Mouse (Mus musculus) gastrocnemius, adult 8-10 months (tissue): ENCODE measurements around the gene Tifa. TPM values are rescaled to one million over a fixed set of nuclear protein-coding genes. Genes with fewer than 3 reads are reported as not detected.

Experiments
- DNase-seq, 2 experiments: peaks; one replicate each; pipeline ENCODE4 v3.0.0; 2022; ENCODE audit warnings: low spot score in 2 of 2
- total RNA-seq, 4 experiments: library from RNA; stranded (reverse); gene quantifications; 2 replicates each; pipeline ENCODE4 v1.2.4; 2022

Gene Tifa
- total RNA-seq, 4 experiments from 2014 or later: 0.85 to 1.6 (median 1.0) TPM

DNA sequence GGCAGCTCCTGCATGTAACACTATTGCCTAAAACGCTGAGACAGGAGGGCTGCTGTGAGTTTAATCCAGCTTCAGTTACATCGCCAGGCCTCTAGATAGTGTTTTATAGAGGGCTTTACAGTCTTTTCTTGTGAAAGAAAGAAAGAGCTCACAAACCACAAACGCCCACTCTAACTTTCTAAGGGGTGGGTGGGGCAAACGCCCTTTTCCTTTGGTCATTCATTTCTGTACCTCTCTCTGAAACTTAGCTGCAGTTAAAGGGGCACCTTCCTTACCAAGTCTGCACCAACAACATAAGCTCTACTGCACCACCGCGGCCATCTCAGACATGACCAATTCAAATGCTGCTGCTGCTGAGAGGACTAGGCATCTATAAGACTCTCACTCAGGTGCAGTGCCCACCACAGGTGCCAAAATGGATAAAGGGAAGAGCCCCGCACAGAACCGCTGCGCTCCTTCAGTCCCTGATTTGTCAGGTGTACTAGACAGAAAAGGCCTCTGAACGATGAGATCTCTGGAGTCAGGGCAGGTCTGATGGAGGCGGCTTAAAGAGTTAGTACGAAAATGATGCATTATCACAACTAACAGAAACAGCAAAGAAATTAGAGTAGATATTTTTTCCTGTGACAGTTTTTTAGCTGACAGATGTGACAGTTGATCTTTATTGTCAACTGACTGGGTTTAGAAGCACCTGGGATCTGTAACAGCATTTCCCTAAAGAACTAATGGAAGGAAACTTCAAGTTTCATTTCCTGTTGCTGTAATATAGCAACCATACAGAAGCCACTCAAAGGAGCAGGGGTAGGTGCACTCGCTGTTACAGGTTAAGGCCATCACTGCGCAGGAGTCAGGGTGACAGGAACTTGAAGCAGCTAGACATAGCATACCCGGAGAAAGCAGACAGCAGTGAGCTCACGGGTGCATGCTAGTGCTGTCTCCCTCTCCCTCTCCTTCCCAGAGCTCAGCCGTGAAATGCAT is 34.6 kb downstream of the Tifa start:
- no peak for DNase-seq

DNA sequence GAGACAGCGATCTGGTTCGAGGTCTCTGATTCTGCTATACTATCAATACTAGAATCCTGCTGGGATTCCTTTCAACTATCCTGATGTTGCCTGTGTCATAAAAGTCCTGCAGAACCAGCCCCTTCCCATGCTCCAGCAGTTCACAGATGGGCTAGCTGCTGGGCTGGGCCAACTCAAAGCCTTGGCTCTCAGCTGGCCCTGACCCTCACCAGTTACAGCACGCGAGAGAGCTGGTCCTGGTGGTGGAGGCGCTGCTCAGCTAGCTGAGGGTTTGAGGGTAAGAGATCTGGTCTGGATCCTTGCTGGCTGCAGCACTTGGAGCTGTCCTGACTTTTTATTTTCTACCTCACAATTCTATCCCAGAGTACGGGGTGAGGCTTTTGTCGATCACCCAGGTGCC is 36.9 kb downstream of the Tifa start:
- no peak for DNase-seq

DNA sequence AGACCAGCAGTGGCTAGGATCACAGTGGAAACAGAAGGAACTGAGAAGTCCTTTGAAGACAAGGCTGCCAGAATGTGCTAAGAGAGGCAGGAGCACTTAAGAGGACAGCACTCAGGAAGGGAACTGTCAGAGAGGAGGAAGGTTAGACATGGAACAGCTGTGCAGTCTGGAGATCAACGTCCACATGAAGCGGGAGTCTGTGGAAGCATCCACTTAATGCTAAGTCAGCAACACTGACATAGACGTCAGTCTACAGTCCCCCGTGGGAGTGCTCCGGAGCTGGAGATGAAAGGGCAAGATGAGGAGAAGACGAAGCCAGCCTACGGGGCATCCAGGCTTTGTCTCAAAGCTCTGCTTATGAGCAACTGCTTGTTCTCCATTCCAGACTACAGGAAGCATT is 37.5 kb downstream of the Tifa start:
- no peak for DNase-seq

DNA sequence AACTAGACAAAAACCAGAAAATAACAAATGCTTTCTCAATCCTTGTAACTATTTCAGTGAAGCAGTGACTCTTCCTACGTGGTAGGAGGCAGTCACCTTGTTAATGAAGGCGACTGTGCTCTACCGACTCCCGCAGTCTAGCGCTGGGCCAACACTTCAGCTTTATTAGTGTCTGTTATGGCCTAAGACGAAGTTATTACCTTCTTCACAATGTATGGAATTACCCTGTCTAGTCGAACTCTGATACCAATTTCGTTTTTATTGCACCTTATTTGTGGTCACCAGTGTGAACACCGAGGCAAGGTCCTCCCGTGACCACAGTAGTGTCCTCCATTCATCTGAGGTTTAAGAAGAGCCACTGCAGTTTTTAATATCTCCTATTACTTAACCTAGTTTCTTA is 40.6 kb downstream of the Tifa start:
- no peak for DNase-seq

DNA sequence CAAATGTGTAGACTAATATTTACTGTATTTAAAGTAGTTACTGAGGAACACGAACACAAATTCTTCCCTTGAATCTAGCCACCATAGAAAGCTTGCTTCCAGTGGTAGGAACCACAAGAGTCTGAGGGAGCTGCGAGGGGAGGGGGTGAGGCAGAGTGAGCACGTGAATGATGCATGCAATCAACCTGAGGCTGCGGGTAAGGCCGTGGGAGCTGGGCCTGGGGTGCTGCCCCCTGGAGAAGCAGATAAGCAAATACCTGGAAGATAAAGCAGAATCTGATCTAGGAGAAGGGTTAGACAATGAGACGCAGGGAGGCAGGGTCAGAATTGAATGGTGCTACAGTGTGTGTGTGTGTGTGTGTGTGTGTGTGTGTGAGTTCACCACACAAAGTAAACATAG is 41.5 kb downstream of the Tifa start:
- no peak for DNase-seq

DNA sequence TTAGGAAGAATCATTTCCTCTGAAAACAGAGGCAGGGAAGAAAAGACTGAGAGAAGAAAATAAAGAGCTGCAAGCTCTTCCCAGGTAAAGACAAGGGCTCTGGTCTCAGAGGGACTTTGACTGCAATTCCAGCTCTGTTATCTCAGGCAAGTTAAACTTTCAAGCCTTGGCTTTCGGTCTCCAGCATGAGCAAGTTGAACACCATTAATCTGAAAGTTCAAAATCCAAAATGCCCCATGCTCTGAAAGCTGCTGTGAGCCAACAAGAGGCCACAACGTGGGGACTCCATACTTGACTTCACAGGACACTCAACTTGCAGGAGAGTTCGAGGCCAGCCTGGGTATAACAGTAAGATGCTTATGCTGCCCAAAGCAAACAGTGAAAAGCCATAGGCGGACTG is 44.4 kb downstream of the Tifa start:
- no peak for DNase-seq

DNA sequence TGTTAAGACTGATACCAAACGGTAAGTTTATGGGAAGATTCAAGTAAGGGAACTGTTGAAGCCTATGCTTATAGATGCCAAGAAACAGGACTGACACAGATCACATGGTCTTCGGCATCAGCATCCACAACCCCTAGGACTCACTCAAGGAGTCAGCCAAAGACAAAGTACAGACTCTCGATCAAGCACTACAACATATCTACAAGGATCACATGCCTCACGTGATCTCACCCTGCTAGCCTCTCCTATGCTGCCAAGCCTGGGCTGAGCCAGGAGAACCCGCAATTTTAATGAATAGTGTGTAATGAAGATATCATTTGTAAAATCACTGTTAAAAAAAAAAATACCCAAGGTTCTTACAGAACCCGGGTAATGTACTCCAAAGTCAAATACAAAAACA is 46.0 kb downstream of the Tifa start:
- no peak for DNase-seq

DNA sequence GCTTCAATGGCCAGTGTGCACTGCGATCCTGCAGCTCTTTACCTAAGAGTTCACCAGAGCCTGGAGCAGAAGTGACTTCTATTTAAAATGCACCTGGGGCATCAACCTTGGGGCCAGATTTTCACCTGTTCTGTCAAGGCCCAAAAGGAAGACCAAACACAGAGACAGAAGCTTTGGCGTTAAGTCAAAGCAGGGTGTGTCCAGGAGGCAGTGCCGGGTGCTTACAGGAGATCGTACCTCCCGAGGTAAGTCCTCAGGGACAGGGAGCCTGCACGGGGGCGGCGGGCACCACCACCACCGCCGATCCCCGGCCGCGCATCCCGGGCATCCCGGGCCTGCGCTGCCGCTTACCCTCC is 47.2 kb downstream of the Tifa start:
- no peak for DNase-seq

DNA sequence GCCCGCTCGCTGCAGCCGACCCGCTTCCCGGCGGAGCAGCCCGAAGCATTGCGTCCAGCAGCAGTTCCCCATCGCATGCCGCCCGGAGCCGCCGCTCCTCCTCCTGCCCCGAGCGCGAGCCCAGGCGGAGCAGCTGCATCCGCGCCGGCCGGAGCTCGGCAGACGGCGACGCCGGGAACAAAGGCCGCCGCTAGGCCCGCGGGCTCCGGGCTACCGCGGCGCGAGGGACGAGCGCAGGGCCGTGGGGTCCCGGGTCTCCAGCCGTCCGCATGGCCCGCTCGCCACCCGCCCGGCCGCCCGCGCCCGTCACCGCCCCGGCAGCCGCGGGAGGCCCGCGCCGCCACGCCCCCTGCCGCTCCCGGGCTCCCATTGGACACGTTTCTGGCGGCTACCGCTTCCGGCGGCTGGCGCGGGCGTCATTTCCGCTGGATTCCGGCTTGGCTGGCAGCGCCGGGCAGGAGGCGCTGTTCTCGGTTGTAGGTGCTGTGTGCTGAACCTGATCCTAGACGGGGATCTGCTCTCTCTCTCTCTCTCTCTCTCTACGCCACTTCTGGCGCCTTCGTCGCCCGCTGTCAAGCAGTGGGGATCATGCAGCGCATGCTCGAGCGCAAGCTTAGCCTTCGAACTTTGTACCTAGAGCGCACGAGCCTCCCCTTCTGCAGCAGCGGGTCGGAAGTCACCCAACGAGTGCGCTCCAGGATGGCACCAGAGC is 47.7 kb downstream of the Tifa start, which contains the start of gene Ap1ar:
Ap1ar (minus strand) TSS at position 370 of the 712 bp plus-strand sequence.
- peak; percentile 93 to 95 for DNase-seq

DNA sequence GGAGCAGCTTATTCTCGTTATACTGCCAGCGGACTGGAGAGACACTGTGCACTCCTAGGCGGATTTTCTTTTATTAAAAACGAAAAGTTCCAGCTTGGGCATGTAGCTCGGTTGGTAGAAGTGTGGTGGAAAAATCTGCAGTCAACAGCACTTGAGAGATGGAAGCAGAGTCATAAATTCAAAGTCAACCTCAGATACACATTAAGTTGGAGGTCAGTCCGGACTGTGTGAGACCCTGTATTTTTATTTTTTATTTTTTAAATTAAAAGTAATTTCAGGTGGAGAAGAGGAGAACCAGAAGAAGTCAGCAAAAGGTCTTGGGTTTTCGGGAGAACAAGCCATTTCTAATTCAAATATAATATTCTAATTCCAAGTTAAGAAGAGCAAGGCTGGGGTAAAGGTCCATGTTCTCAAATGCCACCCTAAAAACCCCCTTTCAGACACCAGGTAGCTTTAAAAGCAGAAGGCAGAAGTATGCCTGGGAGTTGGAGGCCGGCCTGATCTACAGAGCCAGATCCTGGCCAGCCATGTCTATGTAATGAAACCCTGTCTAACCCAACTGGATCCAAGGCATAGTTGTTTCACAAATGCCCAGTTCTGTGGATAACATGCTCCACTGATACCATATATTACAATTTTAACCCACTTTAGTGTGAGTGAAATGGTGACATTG is 48.5 kb downstream of the Tifa start:
- DNase-seq: no peak

DNA sequence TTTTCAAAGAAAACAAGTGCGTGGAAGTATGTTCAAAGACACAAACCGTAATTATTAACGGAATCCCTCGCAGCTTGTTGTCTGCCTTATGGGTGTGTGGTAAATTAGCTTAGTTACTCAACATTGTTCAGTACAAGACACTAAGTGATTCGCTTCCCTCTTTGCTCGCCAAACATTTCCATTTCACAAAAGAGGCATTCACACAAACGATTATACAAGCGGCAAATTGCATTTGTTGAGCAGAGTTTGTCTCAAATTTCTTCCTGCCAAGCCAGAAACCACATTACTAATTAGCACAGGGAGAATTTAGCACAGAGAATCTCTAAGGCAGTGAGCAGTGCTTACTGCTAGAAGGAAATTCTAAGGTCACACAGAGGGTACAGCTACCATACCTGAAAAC is 52.3 kb downstream of the Tifa start:
- DNase-seq: no peak

DNA sequence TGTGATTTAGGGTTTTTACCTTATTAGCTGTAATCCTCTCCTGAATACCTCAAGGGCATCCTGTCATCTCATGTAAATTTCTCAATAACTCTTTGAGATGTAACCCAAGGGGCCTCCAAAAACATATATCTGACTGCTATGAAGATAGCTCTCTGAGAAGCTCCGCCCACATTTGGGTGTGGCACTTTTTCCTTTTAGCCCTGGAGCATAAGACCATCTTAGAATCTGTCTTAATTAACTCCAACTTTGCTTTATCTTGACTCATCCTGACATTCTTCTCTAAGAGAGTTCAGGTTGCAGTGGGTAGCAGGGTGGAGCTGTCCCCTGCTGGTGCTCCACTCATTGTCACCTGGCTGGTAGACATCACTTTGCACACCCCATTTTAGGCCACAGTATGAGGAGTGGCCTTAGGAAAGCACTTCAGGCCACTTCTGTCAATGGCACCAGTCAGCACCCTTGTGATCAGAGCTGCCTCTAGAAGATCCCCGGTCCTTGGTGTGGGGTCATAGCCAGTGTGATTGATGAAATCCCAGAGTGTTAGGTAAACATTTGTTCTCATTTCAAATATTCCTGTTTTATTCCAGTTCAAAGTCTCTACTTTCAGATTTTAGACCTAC is 53.8 kb downstream of the Tifa start:
- DNase-seq: no peak

DNA sequence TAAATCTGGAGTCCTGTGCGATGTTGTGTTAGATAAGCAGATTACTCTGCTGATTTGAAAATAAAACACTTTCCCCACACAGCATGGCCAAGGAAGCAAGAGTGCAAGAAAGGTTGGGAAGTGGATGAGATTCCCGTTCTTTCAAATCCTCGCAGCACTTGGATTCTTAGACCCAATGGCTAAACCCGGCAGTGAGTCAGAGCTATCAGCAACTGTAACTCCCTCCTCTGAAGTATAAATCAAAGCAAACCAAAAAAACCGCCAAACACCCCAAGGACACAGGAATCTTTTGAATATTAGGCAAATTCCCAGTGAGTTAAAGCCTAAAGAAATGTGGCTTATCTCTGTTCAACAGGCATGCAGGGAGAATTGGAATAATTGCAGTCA is 54.3 kb downstream of the Tifa start:
- DNase-seq: no peak

DNA sequence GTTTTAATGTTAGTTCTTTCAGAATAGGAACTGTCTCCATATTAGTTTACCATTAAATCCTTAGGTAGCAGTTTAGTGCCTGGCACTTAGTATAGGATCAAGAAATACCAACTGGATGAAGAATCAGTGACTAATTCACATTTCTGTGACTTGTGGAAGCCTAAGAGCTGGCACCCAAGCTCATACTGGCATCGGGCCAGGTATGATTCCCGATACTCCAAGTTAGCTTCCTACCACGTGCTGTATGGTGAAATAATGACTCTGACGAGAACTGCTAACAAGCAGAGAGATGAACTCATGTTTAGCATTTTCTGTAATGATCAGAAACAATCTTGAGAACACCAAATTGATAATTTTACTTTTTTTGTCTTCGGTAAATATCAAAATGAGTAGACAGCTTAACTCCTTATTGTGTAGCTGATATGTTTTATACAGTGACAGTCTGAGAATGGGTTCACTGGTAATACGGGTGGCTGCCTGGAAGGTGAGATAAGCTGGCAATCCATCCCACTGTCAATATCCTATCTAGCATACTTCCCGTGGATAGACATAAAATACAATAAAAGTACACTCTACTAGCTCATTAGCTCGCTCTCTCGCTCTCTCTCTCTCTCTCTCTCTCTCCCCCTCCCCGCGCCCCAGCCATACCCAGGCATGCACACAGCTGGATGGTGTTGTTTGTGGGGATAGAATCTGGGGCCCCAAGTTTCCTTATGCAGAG is 58.6 kb downstream of the Tifa start:
- DNase-seq: no peak

DNA sequence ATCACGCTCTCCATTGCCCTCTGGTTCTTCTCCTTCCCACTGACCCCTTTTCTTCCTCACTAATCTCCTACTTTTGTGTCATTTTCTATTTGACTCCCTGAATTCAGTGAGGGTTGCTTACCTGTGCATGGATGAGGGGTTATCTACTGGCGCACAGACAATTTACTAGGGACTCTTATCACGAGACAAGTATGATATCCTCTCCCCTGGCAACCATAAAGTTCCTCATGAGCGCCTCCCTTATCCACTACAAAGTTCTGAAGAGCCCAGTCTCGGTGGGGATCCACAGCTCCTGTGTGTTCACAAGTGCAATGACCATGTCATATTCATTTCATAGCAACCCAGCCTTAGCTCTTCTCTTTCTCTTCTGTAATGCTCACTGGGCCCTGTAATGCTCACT is 60.3 kb downstream of the Tifa start:
- DNase-seq: no peak

DNA sequence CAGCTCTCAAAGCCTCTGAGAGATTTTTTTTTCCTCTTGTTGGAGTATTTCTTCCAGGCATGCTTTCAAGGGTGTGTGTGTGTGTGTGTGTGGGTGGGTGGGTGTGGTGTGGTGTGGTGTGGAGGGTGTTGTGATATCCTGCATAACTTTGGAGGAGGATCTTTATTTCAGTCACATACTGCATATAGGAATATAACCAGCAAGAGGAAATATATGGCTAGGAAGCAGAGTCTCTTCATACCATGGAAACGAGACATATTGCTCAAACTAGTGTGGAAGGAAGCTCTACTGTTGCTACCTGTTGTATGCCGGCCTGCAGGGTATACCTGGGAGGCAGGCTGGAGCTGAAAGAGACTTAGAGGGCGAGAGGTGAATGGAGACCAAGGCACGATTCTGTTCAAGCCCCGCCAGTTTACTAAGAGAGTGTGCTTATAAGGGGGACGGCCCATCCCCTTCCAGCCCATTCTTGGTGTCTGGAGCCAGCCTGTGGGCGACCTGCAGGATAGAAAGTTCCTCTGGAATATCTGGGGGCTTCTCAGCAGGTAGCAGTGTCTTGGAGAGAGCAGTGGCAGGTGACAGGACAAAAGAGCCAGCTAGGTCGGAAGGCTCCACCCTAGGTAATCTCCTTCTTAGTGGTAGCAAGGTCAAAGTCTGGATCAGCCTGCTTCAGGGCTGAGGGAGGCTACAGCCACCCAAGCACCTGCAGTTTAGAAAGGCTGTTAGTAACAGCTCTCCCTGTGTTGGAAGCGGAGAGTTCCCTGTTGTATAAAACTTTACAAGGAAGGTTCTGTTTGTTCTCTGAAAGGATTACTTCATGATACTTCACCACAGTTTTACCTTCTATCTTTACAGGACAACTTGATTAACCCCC is 61.4 kb downstream of the Tifa start:
- no peak for DNase-seq

DNA sequence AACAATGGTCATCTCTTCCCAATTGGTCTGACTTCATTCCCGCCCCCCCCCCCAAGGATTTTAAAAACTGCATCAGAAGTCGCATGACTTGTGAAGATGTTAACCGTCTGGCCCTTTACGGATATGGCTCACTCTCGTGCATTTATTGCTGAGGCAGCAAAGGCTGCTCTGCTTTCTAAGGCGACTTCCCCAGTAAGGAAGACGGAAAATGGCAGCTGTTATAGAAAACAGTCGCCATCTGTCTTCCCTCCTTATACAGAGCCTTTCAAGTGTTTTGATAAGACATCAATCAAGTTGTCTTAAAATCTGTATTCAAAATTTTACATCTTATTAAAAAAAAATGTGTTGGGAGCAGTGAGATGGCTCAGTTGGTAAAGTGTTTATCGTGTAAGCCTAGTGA is 63.1 kb downstream of the Tifa start:
- no peak for DNase-seq

DNA sequence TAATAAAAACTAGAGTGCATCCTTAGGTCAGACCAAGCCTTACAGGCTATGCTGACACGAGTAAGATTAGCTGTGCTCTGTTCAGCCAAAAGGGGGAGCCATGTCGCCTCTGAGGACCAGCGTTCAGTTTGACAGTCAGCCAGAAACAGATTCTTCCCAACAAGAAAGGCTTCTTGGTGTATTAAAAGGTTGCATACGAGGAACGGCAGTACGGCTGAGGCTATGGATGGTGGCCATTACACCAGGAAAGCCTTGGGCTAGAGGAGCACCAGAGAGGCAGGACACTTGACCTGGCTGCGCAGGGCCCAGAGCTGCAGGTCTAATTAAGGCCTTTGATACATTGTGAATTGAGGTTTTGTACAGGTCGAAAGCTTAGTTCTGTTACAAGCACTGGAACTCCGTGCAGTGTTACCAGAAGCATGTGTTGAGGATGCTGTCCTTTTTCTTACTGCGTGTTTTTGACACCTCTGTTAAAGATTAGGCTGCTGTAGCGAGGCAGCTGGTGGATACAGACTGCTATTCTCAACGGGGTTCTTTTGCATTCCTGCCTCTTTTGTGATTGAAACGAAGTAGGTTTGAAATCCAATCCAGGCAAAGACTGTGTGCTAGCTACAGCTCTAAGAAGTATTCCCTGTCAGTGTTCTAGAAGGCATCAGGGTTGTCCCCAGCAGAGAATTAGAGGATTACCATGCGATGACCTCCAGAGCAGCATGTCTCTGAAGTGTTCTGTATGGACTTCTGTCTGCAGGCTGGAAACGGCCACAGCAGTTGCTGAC is 64.0 kb downstream of the Tifa start:
- DNase-seq: peak; percentile 25 to 31

DNA sequence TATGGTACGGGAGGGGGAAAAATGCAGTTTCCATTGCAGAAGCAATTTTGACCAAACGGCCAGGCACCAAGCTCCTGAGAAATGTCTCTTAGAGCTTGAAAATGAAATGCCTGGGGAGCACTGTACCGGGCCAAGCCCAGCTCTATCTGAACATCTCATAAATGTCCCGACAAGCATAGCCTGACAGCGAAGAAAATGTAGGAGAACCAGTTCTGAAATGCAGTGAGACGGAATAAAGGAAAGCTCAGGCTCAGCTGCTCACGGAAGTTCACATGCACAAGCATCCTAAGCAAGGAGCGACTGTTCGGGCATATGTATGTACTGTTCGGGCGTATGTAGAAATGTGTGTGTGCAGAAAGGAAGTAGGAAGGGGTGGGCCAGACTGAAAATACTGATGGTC is 71.7 kb downstream of the Tifa start:
- DNase-seq: no peak
